Mouse (Mus musculus) hindbrain, postnatal 0 days (tissue): Measurements from ENCODE around the gene Gm37240. TPM values are rescaled to one million over a fixed set of nuclear protein-coding genes. Genes with fewer than 3 reads are reported as not detected.

Source experiments
- ATAC-seq: fragments of 200-750 bp; cut with Nextera tagmentation; 2 replicates; pipeline ENCODE4 v1.8.0; 2017; ENCODE audit warnings: mild to moderate bottlenecking, moderate TSS enrichment, moderate library complexity
- DNase-seq: peaks from one replicate; pipeline ENCODE4 v3.0.0-alpha.2; 2015; ENCODE audit warnings: low spot score
- H3K27ac ChIP-seq: fragments of 300-500 bp; sonication (generic); 2 replicates; pipeline ENCODE4 v1.5.1; 2014; ENCODE audit warnings: mild to moderate bottlenecking
- H3K27me3 ChIP-seq: fragments of 300-500 bp; sonication (generic); 2 replicates; pipeline ENCODE4 v1.6.1; 2014; ENCODE audit warnings: low read length, mixed read lengths; ENCODE audit not compliant: insufficient read depth
- H3K36me3 ChIP-seq: fragments of 300-500 bp; sonication (generic); 2 replicates; pipeline ENCODE4 v1.6.1; 2014; ENCODE audit warnings: low read length, mixed read lengths; ENCODE audit not compliant: insufficient read depth
- H3K4me1 ChIP-seq: fragments of 300-500 bp; sonication (generic); 2 replicates; pipeline ENCODE4 v1.6.1; 2014; ENCODE audit warnings: antibody characterized with exemption, low read length, mixed read lengths; ENCODE audit not compliant: insufficient read depth
- H3K4me2 ChIP-seq: fragments of 300-500 bp; sonication (generic); 2 replicates; pipeline ENCODE4 v1.6.1; 2014; ENCODE audit warnings: low read depth, mild to moderate bottlenecking, low read length, moderate library complexity, mixed read lengths
- H3K4me3 ChIP-seq: fragments of 300-500 bp; sonication (generic); 2 replicates; pipeline ENCODE4 v1.5.1; 2014; ENCODE audit warnings: low read length
- H3K9ac ChIP-seq: fragments of 300-500 bp; sonication (generic); replicated peaks from 2 replicates; pipeline ENCODE4 v1.6.1; 2014; ENCODE audit warnings: mild to moderate bottlenecking, low read length, moderate library complexity, mixed read lengths
- H3K9me3 ChIP-seq: fragments of 300-500 bp; sonication (generic); 2 replicates; pipeline ENCODE4 v1.6.1; 2016; ENCODE audit warnings: low read length, mixed read lengths
- CTCF ChIP-seq: IDR thresholded peaks from 2 replicates; pipeline ENCODE4 v1.5.1; 2016; ENCODE audit warnings: antibody characterized with exemption, control low read depth, low read depth
- WGBS: fragments of 180-500 bp; shearing (Covaris S2); extraction: QIAGEN DNeasy Blood & Tissue Kit; methylation state at CpG from one replicate; pipeline ENCODE4 v1.1.7; 2014; 5-methylcytosine and 5-hydroxymethylcytosine counted together
- polyA plus RNA-seq: library from polyadenylated mRNA; unstranded; fragments of >200 nt; fragmentation: Nextera tagmentation; extraction: Ambion mirVana; gene quantifications from 2 replicates; pipeline ENCODE4 v1.2.1, GENCODE M21; 2015
- total RNA-seq: library from RNA; depleted of rRNA; stranded (reverse); fragments of >200 nt; gene quantifications from 2 replicates; pipeline ENCODE4 v1.2.3, GENCODE M21; 2014

The Gm37240 gene
- total and polyA plus RNA-seq, 2 experiments from 2014 or later: 1.5 TPM; not detected in 1

DNA sequence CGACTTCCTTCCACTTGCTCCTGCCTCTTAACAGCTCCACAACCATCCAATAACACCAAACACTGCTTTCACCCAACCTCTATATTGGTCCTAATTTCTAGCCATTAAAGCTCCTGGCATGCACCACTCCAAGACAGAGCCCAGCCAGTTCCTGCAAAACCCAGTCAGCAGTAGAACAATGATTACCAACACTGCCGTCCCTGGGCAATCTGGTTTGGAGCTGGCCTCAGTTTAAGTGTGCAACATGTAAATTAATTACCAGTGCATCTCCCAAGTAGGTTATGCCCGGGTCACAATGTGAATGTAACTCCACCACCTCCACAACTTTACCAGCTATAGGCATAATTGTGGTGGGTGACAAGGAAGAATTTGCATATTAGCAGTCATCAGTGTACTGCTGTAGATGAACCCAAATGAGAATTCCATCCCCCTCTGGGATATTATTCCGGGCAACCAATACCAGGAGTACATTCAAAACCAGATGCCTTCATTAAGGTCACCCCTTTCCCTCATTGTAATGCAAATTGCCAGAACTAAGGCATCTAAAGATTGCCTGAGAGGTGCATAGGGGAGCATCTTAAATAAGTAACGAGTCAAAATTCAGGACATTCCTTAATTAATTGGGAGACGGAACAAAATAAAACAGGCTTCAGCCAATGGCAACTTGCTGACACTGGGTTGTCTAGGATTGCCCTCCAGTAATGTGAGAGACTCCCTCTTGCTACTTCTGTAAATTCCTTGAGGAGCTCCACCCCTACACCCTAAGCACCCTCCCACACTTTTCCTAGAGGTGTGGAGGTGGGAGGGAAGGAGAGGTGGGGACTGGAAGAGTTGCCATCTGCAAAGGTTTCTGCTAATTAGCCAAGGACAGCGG is 549.2 kb downstream of the Gm37240 start:
- WGBS: 44% methylated on average over 7 of the region's 7 CpGs
- no peak overlapping the region for H3K27ac ChIP-seq
- 0 out of 2 replicates have a peak, but pooled peaks cover 10% of the 10 kb centered on the region for H3K4me1 ChIP-seq
- no peak overlapping the region for H3K4me2 ChIP-seq
- H3K27me3 ChIP-seq: no peaks in the 10 kb centered on the region
- no peak overlapping the region for H3K4me3 ChIP-seq
- H3K9me3 ChIP-seq: no peaks in the 10 kb centered on the region
- H3K9ac ChIP-seq: no peak overlapping the region
- DNase-seq (no peak), ATAC-seq (0 out of 2 replicates have a peak, but pooled peaks have one; percentile 21)
- TF ChIP-seq CTCF: no peak
- no peaks in the 10 kb centered on the region for H3K36me3 ChIP-seq

DNA sequence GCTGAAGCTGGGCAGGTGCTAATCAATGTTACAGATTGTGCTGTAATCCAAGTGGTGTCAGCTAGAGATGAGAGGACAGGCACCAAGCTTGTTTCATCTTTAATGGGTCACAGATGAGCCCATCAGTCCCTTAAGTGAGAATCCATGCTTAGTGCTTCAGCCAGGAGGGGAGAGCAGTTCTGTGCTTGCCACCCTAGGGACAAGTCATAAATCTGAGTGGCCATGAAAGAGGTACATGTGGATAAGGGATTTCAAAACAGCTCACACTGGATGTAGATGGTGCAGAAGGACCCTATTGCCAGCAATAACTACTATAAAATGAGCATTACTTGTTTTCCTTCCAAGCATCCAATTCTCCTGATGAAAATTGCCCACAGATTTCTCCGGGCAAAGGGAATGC is 551.8 kb downstream of the Gm37240 start:
- no peak overlapping the region for H3K4me2 ChIP-seq

DNA sequence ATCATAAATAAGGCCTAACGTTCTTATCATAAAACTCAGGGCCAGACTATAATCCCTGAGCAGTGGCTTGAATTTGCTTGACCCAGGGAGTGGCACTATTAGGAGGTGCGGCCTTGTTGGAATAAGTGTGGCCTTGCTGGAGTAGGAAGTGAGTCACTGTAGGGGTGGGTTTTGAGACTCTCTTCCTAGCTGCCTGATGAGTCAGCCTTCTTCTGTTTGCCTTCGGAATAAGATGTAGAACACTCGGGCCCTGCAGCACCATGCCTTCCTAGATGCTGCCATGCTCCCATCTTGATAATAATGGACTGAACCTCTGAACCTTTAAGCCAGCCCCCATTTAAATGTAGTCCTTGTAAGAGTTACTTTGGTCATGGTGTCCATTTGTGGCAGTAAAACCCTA is 555.0 kb downstream of the Gm37240 start:
- Histone ChIP-seq H3K27me3 (no peaks in the 10 kb centered on the region), H3K36me3 (no peaks in the 10 kb centered on the region), H3K27ac (no peak overlapping the region), H3K4me2 (no peak overlapping the region), H3K4me1 (no peaks in the 10 kb centered on the region), H3K4me3 (no peak overlapping the region), H3K9ac (no peak overlapping the region), H3K9me3 (no peaks in the 10 kb centered on the region)
- ATAC-seq (no peak), DNase-seq (no peak)
- WGBS: 94% methylated on average over 4 of the region's 4 CpGs
- TF ChIP-seq CTCF: no peak

More for the DNA sequence above, 551.8 kb downstream of the Gm37240 start:
- Histone ChIP-seq H3K36me3 (no peaks in the 10 kb centered on the region), H3K4me1 (no peaks in the 10 kb centered on the region), H3K27me3 (no peaks in the 10 kb centered on the region), H3K27ac (no peak overlapping the region), H3K9ac (no peak overlapping the region), H3K4me3 (no peak overlapping the region), H3K9me3 (no peaks in the 10 kb centered on the region)
- 50% methylated on average over 1 of the region's 1 CpGs for WGBS
- DNase-seq (no peak), ATAC-seq (no peak)
- no peak for TF ChIP-seq CTCF

DNA sequence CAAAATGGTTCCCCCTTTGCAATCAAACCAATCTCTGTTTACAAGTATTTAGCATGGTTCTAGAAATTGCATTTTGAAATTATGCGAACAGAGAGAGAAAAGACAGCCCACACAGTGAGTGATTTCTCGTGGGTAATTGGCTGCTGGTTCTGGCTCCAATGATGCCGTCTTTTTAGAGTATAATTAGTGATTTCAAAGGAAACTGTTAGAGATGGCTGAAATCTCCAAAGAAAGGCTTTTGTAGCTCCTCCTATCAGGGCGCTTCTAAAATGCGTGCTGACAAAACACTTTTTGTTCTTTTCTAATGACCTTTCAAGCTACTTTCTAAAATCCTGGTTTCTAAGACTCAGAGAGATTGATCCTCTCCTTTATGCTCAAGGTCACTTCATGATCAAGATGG is 569.1 kb downstream of the Gm37240 start:
- no peak overlapping the region for H3K4me2 ChIP-seq
- H3K9ac ChIP-seq: no peak overlapping the region
- H3K4me3 ChIP-seq: no peak overlapping the region
- no peaks in the 10 kb centered on the region for H3K9me3 ChIP-seq
- WGBS: 48% methylated on average over 5 of the region's 5 CpGs
- peaks cover 10% of the 10 kb centered on the region; the same call in 1 of the 2 replicates for H3K4me1 ChIP-seq
- H3K27me3 ChIP-seq: no peaks in the 10 kb centered on the region
- H3K36me3 ChIP-seq: no peaks in the 10 kb centered on the region
- H3K27ac ChIP-seq: no peak overlapping the region
- DNase-seq (no peak), ATAC-seq (no peak)
- no peak for TF ChIP-seq CTCF

DNA sequence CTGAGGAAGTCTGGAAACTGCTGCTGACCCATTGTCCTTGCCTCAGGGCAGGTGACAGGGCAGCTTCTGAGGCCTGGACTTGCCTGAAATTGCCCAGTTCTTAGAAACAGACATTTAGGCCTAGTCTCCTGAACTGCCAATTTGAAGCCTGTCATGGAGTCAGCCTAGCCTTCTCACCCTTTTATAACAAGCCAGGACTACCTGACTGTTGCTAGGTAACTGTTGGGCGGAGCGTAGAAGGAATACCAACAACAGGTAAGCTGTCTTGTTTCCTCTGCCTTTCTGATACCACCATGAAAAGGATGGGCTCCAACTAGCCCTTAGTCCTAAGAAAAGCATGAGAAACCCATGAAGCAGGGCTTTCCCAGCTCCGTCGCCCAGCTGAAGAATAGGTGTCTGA is 570.0 kb downstream of the Gm37240 start:
- Histone ChIP-seq H3K27me3 (no peaks in the 10 kb centered on the region), H3K27ac (no peak overlapping the region), H3K4me2 (no peak overlapping the region), H3K9ac (no peak overlapping the region), H3K4me1 (peaks cover 10% of the 10 kb centered on the region; the same call in 1 of the 2 replicates), H3K4me3 (no peak overlapping the region), H3K9me3 (no peaks in the 10 kb centered on the region), H3K36me3 (no peaks in the 10 kb centered on the region)
- 96% methylated on average over 4 of the region's 4 CpGs for WGBS
- no peak for DNase-seq
- no peak for TF ChIP-seq CTCF
- no peak for ATAC-seq

DNA sequence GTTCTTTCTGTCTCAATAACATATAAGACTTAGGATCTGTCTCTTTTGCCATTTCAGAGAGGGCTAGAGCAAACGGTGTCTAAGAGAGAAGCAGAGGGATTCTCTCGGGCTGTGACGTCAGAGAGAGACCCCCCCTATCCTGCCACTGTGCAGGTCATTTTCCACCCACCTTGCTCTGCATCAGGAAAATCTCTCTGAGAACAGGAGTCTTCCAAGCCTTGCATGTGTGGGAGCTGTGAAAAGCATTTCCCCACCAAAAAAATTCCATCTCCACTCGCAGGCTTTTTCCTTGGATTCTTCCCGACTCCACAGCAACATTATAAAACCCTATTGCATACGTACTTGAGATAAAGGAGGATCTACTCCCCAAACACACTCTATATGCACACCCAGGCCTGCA is 572.4 kb downstream of the Gm37240 start:
- Histone ChIP-seq H3K27me3 (no peaks in the 10 kb centered on the region), H3K4me2 (no peak overlapping the region), H3K9ac (no peak overlapping the region), H3K9me3 (no peaks in the 10 kb centered on the region), H3K36me3 (no peaks in the 10 kb centered on the region), H3K4me3 (no peak overlapping the region), H3K27ac (no peak overlapping the region), H3K4me1 (peaks cover 10% of the 10 kb centered on the region; the same call in 1 of the 2 replicates)
- WGBS: 78% methylated on average over 6 of the region's 6 CpGs
- DNase-seq (no peak), ATAC-seq (no peak)
- no peak for TF ChIP-seq CTCF
